Mouse (Mus musculus) regulatory T cell (primary cell): Measurements from ENCODE around the gene Rad23b.
"Not testable (repeated sequence)": the region's sequence is repeated elsewhere in the genome, so short reads cannot be mapped to it uniquely, and the experiment has no call there.

Source experiments
- in situ Hi-C: fragments of 300-600 bp; cut with MboI, MseI; formaldehyde crosslinking; loops from one replicate; pipeline ENCODE4 v1.15.1; 2025; ENCODE audit warnings: high pct_unique_total_duplicates

Rad23b gene

GRCm38 (mm10) chr4:55349452-55350218 lies at the start of gene Rad23b:
Rad23b (plus strand) TSS chr4:55350043.
- in situ Hi-C loops: no loop called here

GRCm38 (mm10) chr4:55304121-55304520 lies 45.7 kb upstream of the Rad23b start:
- in situ Hi-C loops: no loop called here

- in situ Hi-C loops: no loop called here
Observed at GRCm38 (mm10) chr4:55306636-55307035, 43.2 kb upstream of the Rad23b start.

GRCm38 (mm10) chr4:55316726-55317125 lies 33.1 kb upstream of the Rad23b start:
- in situ Hi-C loops: no loop called here

- in situ Hi-C loops: not testable (repeated sequence)
Observed at GRCm38 (mm10) chr4:55318350-55318749, 31.5 kb upstream of the Rad23b start.

- in situ Hi-C loops: no loop called here
Observed at GRCm38 (mm10) chr4:55325786-55326518, 23.9 kb upstream of the Rad23b start.

- in situ Hi-C loops: no loop called here
Observed at GRCm38 (mm10) chr4:55327508-55327907, 22.3 kb upstream of the Rad23b start.

- in situ Hi-C loops: no loop called here
Observed at GRCm38 (mm10) chr4:55328471-55328870, 21.4 kb upstream of the Rad23b start.

GRCm38 (mm10) chr4:55328928-55329327 lies 20.9 kb upstream of the Rad23b start:
- in situ Hi-C loops: not testable (repeated sequence)

GRCm38 (mm10) chr4:55329621-55330346 lies 20.1 kb upstream of the Rad23b start:
- in situ Hi-C loops: no loop called here

GRCm38 (mm10) chr4:55335030-55335770 lies 14.6 kb upstream of the Rad23b start:
- in situ Hi-C loops: no loop called here

GRCm38 (mm10) chr4:55338905-55339304 lies 10.9 kb upstream of the Rad23b start:
- in situ Hi-C loops: no loop called here

- in situ Hi-C loops: no loop called here
Observed at GRCm38 (mm10) chr4:55339388-55339787, 10.5 kb upstream of the Rad23b start.

- in situ Hi-C loops: no loop called here
Observed at GRCm38 (mm10) chr4:55341797-55342196, 8.0 kb upstream of the Rad23b start.

- in situ Hi-C loops: no loop called here
Observed at GRCm38 (mm10) chr4:55342602-55343001, 7.2 kb upstream of the Rad23b start.

- in situ Hi-C loops: no loop called here
Observed at GRCm38 (mm10) chr4:55343287-55343686, 6.6 kb upstream of the Rad23b start.

GRCm38 (mm10) chr4:55348759-55349451 lies 938 bp upstream of the Rad23b start:
- in situ Hi-C loops: no loop called here

- in situ Hi-C loops: no loop called here
Observed at GRCm38 (mm10) chr4:55350219-55350931, 532 bp downstream of the Rad23b start.

GRCm38 (mm10) chr4:55351037-55351436 lies 1.2 kb downstream of the Rad23b start:
- in situ Hi-C loops: no loop called here

- in situ Hi-C loops: no loop called here
Observed at GRCm38 (mm10) chr4:55351860-55352259, 2.0 kb downstream of the Rad23b start.
